Mouse (Mus musculus) ES-E14 (cell line): ENCODE results near the gene Cst6.

Experiments used
- MAFK ChIP-seq: IDR thresholded peaks from 2 replicates; pipeline ENCODE4 v1.6.1; 2014; ENCODE audit warnings: mild to moderate bottlenecking, low read depth, low read length, inconsistent platforms; ENCODE audit not compliant: insufficient read depth
- ZC3H11A ChIP-seq: IDR thresholded peaks from 2 replicates; pipeline ENCODE4 v1.6.1; 2012; ENCODE audit warnings: low read depth, mild to moderate bottlenecking, inconsistent platforms, low read length, borderline replicate concordance

DNA sequence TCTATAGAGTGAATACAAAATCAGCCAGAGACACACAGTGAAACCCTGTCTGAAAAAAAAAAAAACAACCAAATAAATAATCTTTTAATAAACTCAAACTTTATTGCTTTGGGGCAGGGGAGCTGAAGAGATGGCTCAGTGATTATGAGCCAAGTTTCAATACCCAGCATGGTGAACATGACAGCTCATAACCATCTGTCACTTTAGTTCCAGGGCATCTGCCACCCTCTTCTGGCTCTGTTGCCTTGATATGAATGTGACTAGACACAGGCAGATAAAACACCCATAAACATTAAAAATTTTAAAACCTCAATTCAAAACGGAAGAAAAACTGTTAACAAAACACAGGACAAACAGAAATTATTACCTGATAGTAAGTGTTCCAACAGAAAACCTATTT is 28.1 kb upstream of the Cst6 start:
- TF ChIP-seq MAFK (no peak), ZC3H11A (no peak)
